Mouse (Mus musculus) cortical plate, adult 2 months (tissue): Measurements from ENCODE around the gene Disp1.

Source experiments
- CTCF ChIP-seq: fragments of 200-500 bp; IDR thresholded peaks from 2 replicates; pipeline ENCODE4 v1.5.1; 2011; ENCODE audit warnings: mild to moderate bottlenecking, control low read depth, low read length; ENCODE audit not compliant: insufficient read depth; ENCODE audit errors: extremely low read depth
- POLR2A ChIP-seq: fragments of 200-500 bp; IDR thresholded peaks from 2 replicates; pipeline ENCODE4 v1.6.1; 2011; ENCODE audit warnings: mild to moderate bottlenecking, low read length, control low read depth; ENCODE audit not compliant: insufficient read depth; ENCODE audit errors: extremely low read depth

GRCm38 (mm10) chr1:183232985-183233678 is 11.8 kb upstream of the Disp1 start:
- no peak for TF ChIP-seq CTCF
- no peak for TF ChIP-seq POLR2A
